Mouse (Mus musculus) liver, postnatal 0 days (tissue): ENCODE results near the gene Acp5. TPM values are rescaled to one million over a fixed set of nuclear protein-coding genes. Genes with fewer than 3 reads are reported as not detected.
A peak's percentile ranks its signal among the peaks of the same experiment; 100 is the strongest.
"Not testable (repeated sequence)": the region's sequence is repeated elsewhere in the genome, so short reads cannot be mapped to it uniquely, and the experiment has no call there.

Source experiments
- ATAC-seq: fragments of 200-750 bp; cut with Nextera tagmentation; 2 replicates; pipeline ENCODE4 v1.8.0; 2017; ENCODE audit warnings: mild to moderate bottlenecking, moderate library complexity
- DNase-seq: peaks from one replicate; pipeline ENCODE4 v3.0.0-alpha.2; 2016
- H3K27ac ChIP-seq: fragments of 300-500 bp; sonication (generic); 2 replicates; pipeline ENCODE4 v1.5.1; 2014; ENCODE audit warnings: antibody characterized with exemption, moderate library complexity, mild to moderate bottlenecking, low read depth
- H3K27me3 ChIP-seq: fragments of 300-500 bp; sonication (generic); 2 replicates; pipeline ENCODE4 v1.6.1; 2014; ENCODE audit warnings: low read length, control low read depth, mixed read lengths; ENCODE audit not compliant: insufficient read depth
- H3K36me3 ChIP-seq: fragments of 300-500 bp; sonication (generic); replicated peaks from 2 replicates; pipeline ENCODE4 v1.6.1; 2014; ENCODE audit warnings: mild to moderate bottlenecking, control low read depth, low read length, moderate library complexity, mixed read lengths; ENCODE audit not compliant: insufficient read depth
- H3K4me1 ChIP-seq: fragments of 300-500 bp; sonication (generic); 2 replicates; pipeline ENCODE4 v1.6.1; 2014; ENCODE audit warnings: antibody characterized with exemption, mild to moderate bottlenecking, control low read depth; ENCODE audit not compliant: insufficient read depth
- H3K4me2 ChIP-seq: fragments of 300-500 bp; sonication (generic); 2 replicates; pipeline ENCODE4 v1.6.1; 2014; ENCODE audit warnings: low read depth, mild to moderate bottlenecking, low read length, moderate library complexity, mixed read lengths
- H3K4me3 ChIP-seq: fragments of 300-500 bp; sonication (generic); 2 replicates; pipeline ENCODE4 v1.5.1; 2014; ENCODE audit warnings: low read depth, low read length
- H3K9ac ChIP-seq: fragments of 300-500 bp; sonication (generic); replicated peaks from 2 replicates; pipeline ENCODE4 v1.6.1; 2014; ENCODE audit warnings: mild to moderate bottlenecking, moderate library complexity
- H3K9me3 ChIP-seq: fragments of 300-500 bp; sonication (generic); 2 replicates; pipeline ENCODE4 v1.6.1; 2016; ENCODE audit warnings: mild to moderate bottlenecking, control low read depth, low read length, mixed read lengths
- CTCF ChIP-seq: sonication (generic); IDR thresholded peaks from 2 replicates; pipeline ENCODE4 v1.5.1; 2016; ENCODE audit warnings: antibody characterized with exemption, low read depth
- EP300 ChIP-seq: IDR thresholded peaks from 2 replicates; pipeline ENCODE4 v1.6.1; 2016; ENCODE audit warnings: antibody characterized with exemption, low read depth, mild to moderate bottlenecking
- WGBS: fragments of 180-500 bp; shearing (Covaris S2); extraction: QIAGEN DNeasy Blood & Tissue Kit; methylation state at CpG from one replicate; pipeline ENCODE4 v1.1.7; 2014; ENCODE audit not compliant: insufficient replicate concordance; 5-methylcytosine and 5-hydroxymethylcytosine counted together
- polyA plus RNA-seq: library from polyadenylated mRNA; unstranded; fragments of >200 nt; fragmentation: Nextera tagmentation; extraction: Ambion mirVana; gene quantifications from 2 replicates; pipeline ENCODE4 v1.2.1, GENCODE M21; 2015

The Acp5 gene
- polyA plus RNA-seq, 1 experiment from 2014 or later = 108 TPM

DNA sequence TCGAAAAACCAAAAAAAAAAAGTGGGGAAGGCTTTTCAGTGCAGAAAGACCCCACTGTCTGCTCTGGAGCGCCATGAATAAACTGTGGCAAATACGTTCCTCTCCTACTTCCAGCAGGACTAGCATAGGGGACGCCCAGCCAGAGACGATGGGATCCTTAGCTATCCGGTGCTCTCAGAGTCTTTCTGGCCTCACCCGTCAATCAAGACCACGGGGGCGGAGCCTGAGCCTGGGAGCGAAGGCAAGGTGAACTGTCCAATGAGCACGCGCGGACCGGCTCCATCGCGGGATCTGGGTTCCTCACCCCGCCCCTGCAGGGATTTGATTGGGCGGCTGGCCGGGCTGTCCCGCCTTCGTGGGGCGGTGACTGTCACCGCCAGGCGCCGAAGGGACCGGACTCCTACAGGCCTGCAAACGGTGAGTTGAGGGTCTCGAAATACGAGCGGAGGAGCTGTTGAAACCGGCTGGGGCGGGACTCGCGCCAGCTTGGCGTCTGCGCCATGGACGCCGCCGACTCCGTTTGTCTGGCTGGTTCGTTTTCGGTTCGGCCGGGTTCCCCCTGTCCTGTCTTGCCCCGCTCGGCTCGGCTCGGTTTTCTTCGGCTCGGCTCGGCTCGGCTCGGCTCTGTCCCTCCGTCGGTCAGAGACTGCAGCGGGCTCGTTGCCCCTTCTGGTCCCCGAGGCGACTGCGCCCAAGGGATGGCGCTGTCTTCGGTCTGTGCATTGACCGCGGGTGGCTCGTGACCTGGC, 21.2 kb upstream of the Acp5 start, which contains the start of gene Pigyl:
Pigyl (plus strand) TSS at position 350 of the 749 bp plus-strand sequence.
- under 1% methylated on average over 61 of the region's 65 CpGs for WGBS
- peak; percentile 99 for ATAC-seq
- Histone ChIP-seq H3K4me3 (peak within 1 kb of the TSS; percentile 70), H3K27me3 (no peaks in the 10 kb centered on the region), H3K36me3 (peaks cover 8% of the 10 kb centered on the region), H3K9me3 (no peaks in the 10 kb centered on the region), H3K27ac (peak within 1 kb of the TSS; percentile 73), H3K4me2 (peak within 1 kb of the TSS; percentile 94), H3K4me1 (peaks cover 18% of the 10 kb centered on the region), H3K9ac (peak within 1 kb of the TSS; percentile 90)
- DNase-seq = peak; percentile 99
- no peak for TF ChIP-seq EP300
- TF ChIP-seq CTCF = peak; percentile 32

DNA sequence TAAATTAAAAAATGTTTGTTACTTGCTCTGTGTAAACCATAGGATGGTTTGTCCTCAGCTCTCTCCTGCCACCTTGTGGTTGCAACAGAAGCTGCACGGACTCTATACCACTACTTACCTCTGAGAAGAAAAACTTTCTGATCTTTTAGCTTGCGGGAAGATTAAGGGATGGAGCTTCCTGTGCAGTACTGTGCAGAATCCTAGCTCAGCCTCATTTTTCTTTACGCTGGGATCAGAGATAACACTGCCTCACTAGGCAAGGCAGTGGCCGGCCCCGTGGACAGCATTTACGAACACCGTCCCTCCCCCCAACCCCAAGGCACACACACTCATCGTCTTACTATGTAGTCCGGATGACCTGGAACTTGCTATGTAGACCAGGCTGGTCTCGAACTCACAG, 20.1 kb upstream of the Acp5 start:
- Histone ChIP-seq H3K4me3 (peak overlapping the region; percentile 23), H3K27ac (no peak overlapping the region), H3K9ac (peak overlapping the region; percentile 31; the same call in 1 of the 2 replicates), H3K4me2 (peak overlapping the region; percentile 94), H3K36me3 (peaks cover 8% of the 10 kb centered on the region), H3K4me1 (peaks cover 18% of the 10 kb centered on the region), H3K9me3 (no peaks in the 10 kb centered on the region), H3K27me3 (no peaks in the 10 kb centered on the region)
- TF ChIP-seq EP300 (no peak), CTCF (peak; percentile 91)
- peak; percentile 20; the same call in 1 of the 2 replicates for ATAC-seq
- 13% methylated on average over 10 of the region's 10 CpGs for WGBS
- peak; percentile 81 for DNase-seq

DNA sequence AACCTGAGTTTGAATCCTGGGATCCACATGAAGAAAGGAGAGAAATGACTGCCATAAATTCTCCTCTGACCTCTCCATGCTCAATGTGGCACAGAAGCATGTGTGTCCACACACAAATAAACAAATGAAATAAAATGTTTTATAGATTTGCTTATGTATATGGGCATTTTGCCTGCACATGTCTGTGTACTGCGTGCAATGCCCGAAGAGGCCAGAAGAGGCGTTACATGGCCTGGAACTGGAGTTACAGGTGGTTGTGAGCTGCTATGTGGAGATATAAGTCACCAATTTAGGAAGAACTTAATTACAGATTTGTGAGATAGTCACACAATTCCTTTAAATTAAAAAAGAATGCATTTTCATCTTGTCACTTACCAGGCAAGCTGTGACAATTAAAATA, 18.3 kb upstream of the Acp5 start:
- Histone ChIP-seq H3K27ac (no peak overlapping the region), H3K27me3 (no peaks in the 10 kb centered on the region), H3K36me3 (peaks cover 8% of the 10 kb centered on the region), H3K9me3 (no peaks in the 10 kb centered on the region), H3K4me1 (peaks cover 23% of the 10 kb centered on the region), H3K4me2 (no peak overlapping the region), H3K9ac (no peak overlapping the region), H3K4me3 (no peak overlapping the region)
- TF ChIP-seq EP300 (no peak), CTCF (peak; percentile 21; the same call in 1 of the 2 replicates)
- DNase-seq = no peak
- 83% methylated on average over 3 of the region's 3 CpGs for WGBS
- no peak for ATAC-seq

DNA sequence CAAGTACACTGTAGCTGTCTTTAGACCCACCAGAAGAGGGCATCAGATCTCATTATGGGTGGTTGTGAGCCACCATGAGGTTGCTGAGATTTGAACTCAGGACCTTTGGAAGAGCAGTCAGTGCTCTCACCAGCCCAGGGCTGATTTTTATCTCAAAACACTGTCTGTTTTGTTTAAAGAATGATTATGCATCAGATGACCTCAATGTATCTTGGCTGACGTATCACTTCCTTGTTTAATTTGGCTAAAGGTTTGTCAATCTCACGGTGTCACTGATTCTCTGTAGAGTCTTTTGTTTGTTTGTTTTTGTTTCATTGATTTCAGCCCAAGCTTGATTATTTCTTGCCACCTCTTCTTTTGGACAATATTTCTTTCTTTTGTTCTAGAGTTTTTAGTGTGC, 15.4 kb upstream of the Acp5 start:
- ATAC-seq = peak; percentile 28; the same call in 1 of the 2 replicates
- DNase-seq = no peak
- H3K9ac ChIP-seq = no peak overlapping the region
- no peaks in the 10 kb centered on the region for H3K9me3 ChIP-seq
- H3K27me3 ChIP-seq = no peaks in the 10 kb centered on the region
- no peak overlapping the region for H3K27ac ChIP-seq
- H3K36me3 ChIP-seq = no peaks in the 10 kb centered on the region
- WGBS = 50% methylated on average over 2 of the region's 2 CpGs
- no peak for TF ChIP-seq EP300
- no peak for TF ChIP-seq CTCF
- H3K4me2 ChIP-seq = no peak overlapping the region
- no peak overlapping the region for H3K4me3 ChIP-seq
- peaks cover 8% of the 10 kb centered on the region for H3K4me1 ChIP-seq

DNA sequence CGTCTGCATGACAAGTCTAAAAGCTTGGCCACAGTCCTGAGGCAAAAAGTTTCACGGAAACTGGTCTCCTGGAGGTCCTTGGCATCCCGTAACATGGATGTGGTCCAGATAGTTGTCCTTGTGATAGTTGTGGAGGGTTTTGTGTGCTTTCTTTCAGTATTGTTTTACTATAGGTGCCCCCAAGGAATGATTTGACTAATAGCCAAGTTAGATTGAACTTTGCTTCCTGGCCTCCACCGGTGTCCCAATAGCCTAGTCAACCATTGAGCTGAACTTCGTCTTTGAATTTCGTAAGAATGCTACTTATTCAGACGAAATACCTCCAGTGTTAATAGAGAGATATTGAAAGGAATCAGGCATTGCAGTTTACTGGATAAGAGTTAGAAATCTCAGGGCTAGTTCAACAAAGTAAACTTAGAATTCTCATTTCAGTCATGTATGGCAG, 14.8 kb upstream of the Acp5 start:
- H3K4me2 ChIP-seq, H3K9me3 ChIP-seq, H3K9ac ChIP-seq, H3K36me3 ChIP-seq, DNase-seq, H3K4me3 ChIP-seq, H3K27me3 ChIP-seq, H3K27ac ChIP-seq, H3K4me1 ChIP-seq: not testable (repeated sequence)
- WGBS = 57% methylated on average over 7 of the region's 7 CpGs
- ATAC-seq = peak; percentile 66

DNA sequence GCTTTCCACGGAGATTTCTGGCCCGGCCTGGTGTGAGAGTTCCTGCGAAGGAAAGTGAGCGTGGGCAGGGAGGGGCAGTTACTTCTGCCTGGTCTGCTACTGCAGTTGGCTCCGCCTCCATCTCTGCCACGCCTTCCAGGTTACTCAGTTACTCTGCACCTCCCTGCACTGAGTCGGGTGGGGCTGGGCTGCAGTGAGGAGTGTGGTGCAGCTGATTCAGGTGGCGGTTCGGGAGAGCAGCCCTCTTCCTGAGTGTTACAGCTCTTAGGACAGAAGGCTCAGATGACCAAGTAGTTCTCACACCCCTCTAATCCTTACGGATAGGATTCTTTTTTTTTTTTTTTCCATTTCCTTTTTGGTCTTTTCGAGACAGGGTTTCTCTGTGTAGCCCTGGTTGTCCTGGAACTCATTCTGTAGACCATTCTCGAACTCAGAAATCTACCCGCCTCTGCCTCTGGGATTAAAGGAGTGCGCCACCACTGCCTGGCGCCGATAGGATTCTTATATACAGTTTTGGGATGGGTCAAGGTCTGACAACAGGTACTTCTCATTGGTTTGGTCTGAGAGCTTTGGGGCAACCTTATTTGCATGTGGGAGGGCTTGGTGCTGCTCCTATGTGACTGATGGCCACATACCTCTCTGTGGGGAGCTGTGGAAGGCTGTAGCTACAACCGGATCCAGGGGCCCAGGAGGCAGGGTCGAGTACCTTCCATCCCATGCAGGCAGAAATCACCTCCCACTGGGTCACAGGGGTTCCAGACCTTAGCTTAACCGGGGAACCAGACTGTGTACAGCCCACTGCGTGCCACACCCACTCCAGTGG, 14.1 kb upstream of the Acp5 start:
- DNase-seq (peak; percentile 45), ATAC-seq (peak; percentile 43)
- H3K4me2 ChIP-seq = no peak overlapping the region
- no peak overlapping the region for H3K27ac ChIP-seq
- H3K36me3 ChIP-seq = no peaks in the 10 kb centered on the region
- H3K9ac ChIP-seq = no peak overlapping the region
- H3K27me3 ChIP-seq = no peaks in the 10 kb centered on the region
- H3K4me1 ChIP-seq = peaks cover 5% of the 10 kb centered on the region; the same call in 1 of the 2 replicates
- H3K4me3 ChIP-seq = no peak overlapping the region
- TF ChIP-seq CTCF (no peak), EP300 (no peak)
- no peaks in the 10 kb centered on the region for H3K9me3 ChIP-seq
- WGBS = 61% methylated on average over 20 of the region's 20 CpGs
